Mouse (Mus musculus): ENCODE results near the gene Bcl6. TPM values are rescaled to one million over a fixed set of nuclear protein-coding genes. Genes with fewer than 3 reads are reported as not detected.

Bcl6 gene
- polyA plus RNA-seq, 1 experiment from 2014 or later: 1.6 TPM

DNA sequence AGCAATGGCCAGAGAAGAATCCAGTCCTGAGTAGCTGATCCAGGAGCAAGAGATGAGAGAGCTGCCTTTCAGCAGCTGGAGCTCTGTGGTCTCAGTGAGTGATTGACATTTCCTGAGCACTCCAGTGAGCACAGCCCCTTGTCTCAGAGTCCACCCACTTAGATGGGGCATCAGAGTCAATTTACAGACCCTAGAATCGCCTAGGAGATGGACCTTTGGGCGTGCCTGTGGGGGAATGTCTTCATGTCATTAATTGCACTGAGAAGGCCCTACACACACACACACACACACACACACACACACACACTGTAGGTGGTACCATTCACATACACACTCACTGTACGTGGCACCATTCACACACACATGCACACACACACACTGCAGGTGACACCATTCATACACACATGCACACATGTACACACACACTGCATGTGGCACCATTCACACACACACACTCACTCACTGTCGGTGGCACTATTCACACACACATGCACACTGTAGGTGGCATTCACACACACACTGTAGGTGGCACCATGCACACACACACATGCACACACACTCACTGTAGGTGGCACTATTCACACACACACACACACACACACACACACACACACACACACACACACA lies 36.4 kb downstream of the Bcl6 start:
- no peak overlapping the region for H3K4me2 ChIP-seq (ENCODE audit: low read depth, low read length)
- H3K4me3 ChIP-seq (ENCODE audit: low read length): no peak overlapping the region
- H3K4me1 ChIP-seq (replicated peaks; ENCODE audit: control insufficient read depth, insufficient read depth, low read length): no peaks in the 10 kb centered on the region
- H3K9ac ChIP-seq (ENCODE audit: low read length): no peak overlapping the region
- ATAC-seq (ENCODE audit: low read depth): no peak
- H3K9me3 ChIP-seq (ENCODE audit: control insufficient read depth, low read length): no peaks in the 10 kb centered on the region
- H3K36me3 ChIP-seq (ENCODE audit: control insufficient read depth, insufficient read depth, low read length): no peaks in the 10 kb centered on the region
- no peaks in the 10 kb centered on the region for H3K27me3 ChIP-seq (ENCODE audit: control insufficient read depth, insufficient read depth, low read depth, low read length)
- WGBS: 64% methylated on average over 4 of the region's 4 CpGs
- no peak overlapping the region for H3K27ac ChIP-seq (ENCODE audit: low read length)

DNA sequence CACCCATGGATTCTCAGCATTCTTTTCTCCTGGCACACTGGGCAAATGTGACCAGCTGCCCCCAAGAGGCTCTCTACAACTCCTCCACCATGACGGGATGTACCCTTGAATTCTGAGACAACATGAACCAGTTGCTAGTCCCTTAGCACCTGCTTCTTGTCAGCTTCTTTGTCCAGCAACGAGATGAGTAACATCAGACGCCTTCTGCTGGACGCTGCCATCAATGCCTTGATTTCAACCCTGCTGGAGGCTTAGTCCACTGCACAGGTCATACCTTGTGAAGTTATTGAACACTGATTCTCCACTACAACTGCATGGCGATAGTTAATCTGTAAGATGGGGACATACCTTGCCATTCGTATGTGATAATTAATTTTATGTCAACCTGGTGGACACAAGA lies 41.0 kb downstream of the Bcl6 start:
- no peak overlapping the region for H3K4me2 ChIP-seq (ENCODE audit: low read depth, low read length)
- H3K27ac ChIP-seq (ENCODE audit: low read length): no peak overlapping the region
- H3K36me3 ChIP-seq (ENCODE audit: control insufficient read depth, insufficient read depth, low read length): no peaks in the 10 kb centered on the region
- no peaks in the 10 kb centered on the region for H3K9me3 ChIP-seq (ENCODE audit: control insufficient read depth, low read length)
- no peak overlapping the region for H3K9ac ChIP-seq (ENCODE audit: low read length)
- H3K27me3 ChIP-seq (ENCODE audit: control insufficient read depth, insufficient read depth, low read depth, low read length): no peaks in the 10 kb centered on the region
- no peaks in the 10 kb centered on the region for H3K4me1 ChIP-seq (replicated peaks; ENCODE audit: control insufficient read depth, insufficient read depth, low read length)
- no peak overlapping the region for H3K4me3 ChIP-seq (ENCODE audit: low read length)
- 84% methylated on average over 6 of the region's 6 CpGs for WGBS
- ATAC-seq (ENCODE audit: low read depth): no peak

DNA sequence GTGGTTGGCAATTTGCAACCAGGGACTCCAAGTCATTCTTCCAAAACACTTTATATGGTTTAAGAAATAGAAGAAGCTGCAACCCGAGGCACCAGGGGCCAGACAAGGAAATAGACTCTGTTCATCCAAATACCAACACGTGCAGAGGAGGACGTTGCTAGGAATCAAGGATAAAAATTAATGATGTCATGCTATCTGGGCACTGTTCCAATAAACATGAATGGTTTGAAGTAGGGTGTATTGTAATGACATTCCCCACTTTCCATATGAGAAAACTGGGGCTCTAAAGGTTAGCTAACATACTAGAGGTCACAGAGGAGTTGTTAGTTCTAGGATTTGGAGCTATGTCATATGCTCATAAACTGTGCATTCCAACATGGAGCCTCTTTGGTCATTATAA lies 43.9 kb downstream of the Bcl6 start:
- Histone ChIP-seq H3K9ac (ENCODE audit: low read length) (no peak overlapping the region), H3K9me3 (ENCODE audit: control insufficient read depth, low read length) (no peaks in the 10 kb centered on the region), H3K27me3 (ENCODE audit: control insufficient read depth, insufficient read depth, low read depth, low read length) (no peaks in the 10 kb centered on the region), H3K27ac (ENCODE audit: low read length) (no peak overlapping the region), H3K4me1 (replicated peaks; ENCODE audit: control insufficient read depth, insufficient read depth, low read length) (no peaks in the 10 kb centered on the region), H3K4me2 (ENCODE audit: low read depth, low read length) (no peak overlapping the region), H3K4me3 (ENCODE audit: low read length) (no peak overlapping the region), H3K36me3 (ENCODE audit: control insufficient read depth, insufficient read depth, low read length) (no peaks in the 10 kb centered on the region)
- WGBS: 12% methylated on average over 3 of the region's 3 CpGs
- no peak for ATAC-seq (ENCODE audit: low read depth)

DNA sequence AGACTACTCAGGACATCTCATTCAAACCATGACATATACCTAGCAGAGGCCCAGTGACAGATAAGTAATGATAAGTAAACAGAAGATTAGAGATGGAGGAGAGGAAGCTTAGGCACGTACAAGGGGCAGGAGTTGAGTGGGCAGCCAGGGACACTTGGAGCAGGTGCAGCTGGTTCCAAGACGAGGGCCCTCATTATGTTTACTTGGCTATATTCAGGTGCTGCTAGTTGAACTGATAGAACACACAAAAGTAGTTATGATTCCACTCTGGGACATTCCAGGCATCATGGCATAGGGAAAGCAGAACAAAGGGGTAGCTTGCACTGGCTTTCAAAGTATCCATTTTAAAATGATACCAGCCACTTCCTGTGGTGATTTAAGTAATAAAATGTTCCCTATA lies 54.3 kb downstream of the Bcl6 start:
- Histone ChIP-seq H3K4me2 (ENCODE audit: low read depth, low read length) (no peak overlapping the region), H3K9ac (ENCODE audit: low read length) (no peak overlapping the region), H3K4me1 (replicated peaks; ENCODE audit: control insufficient read depth, insufficient read depth, low read length) (no peaks in the 10 kb centered on the region), H3K27ac (ENCODE audit: low read length) (peak overlapping the region; percentile 46), H3K27me3 (ENCODE audit: control insufficient read depth, insufficient read depth, low read depth, low read length) (no peaks in the 10 kb centered on the region), H3K4me3 (ENCODE audit: low read length) (no peak overlapping the region), H3K9me3 (ENCODE audit: control insufficient read depth, low read length) (no peaks in the 10 kb centered on the region), H3K36me3 (ENCODE audit: control insufficient read depth, insufficient read depth, low read length) (no peaks in the 10 kb centered on the region)
- ATAC-seq (ENCODE audit: low read depth): peak; percentile 61
- WGBS: 25% methylated on average over 2 of the region's 2 CpGs

DNA sequence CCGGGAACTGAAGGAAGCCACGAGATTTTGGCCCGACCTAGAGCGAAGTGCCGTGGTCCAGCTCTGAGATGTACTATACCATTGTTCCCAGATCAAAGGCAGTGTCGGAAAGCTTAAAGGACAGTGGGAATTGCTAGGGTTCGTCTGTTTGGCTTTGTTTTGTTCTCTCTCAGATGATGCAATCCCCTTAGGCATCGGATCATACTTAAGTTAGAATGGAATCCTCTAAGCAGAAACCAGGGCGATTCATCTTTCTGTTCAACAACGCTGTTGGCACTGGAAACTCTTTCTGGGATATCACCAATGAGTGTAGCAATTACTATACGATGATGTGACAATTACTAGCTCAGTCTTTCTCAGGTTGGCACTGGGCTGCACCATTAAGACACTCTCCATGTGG lies 56.4 kb downstream of the Bcl6 start, which contains the start of gene Rtp2:
TSS of gene Rtp2 (minus strand) at position 101 of the 400 bp plus-strand sequence.
- no peaks in the 10 kb centered on the region for H3K27me3 ChIP-seq (ENCODE audit: control insufficient read depth, insufficient read depth, low read depth, low read length)
- H3K4me1 ChIP-seq (replicated peaks; ENCODE audit: control insufficient read depth, insufficient read depth, low read length): no peaks in the 10 kb centered on the region
- no peaks in the 10 kb centered on the region for H3K9me3 ChIP-seq (ENCODE audit: control insufficient read depth, low read length)
- no peak within 1 kb of the TSS for H3K4me2 ChIP-seq (ENCODE audit: low read depth, low read length)
- H3K4me3 ChIP-seq (ENCODE audit: low read length): no peak within 1 kb of the TSS
- WGBS: 79% methylated on average over 11 of the region's 11 CpGs
- no peak within 1 kb of the TSS for H3K9ac ChIP-seq (ENCODE audit: low read length)
- no peak for ATAC-seq (ENCODE audit: low read depth)
- H3K27ac ChIP-seq (ENCODE audit: low read length): no peak within 1 kb of the TSS
- no peaks in the 10 kb centered on the region for H3K36me3 ChIP-seq (ENCODE audit: control insufficient read depth, insufficient read depth, low read length)

DNA sequence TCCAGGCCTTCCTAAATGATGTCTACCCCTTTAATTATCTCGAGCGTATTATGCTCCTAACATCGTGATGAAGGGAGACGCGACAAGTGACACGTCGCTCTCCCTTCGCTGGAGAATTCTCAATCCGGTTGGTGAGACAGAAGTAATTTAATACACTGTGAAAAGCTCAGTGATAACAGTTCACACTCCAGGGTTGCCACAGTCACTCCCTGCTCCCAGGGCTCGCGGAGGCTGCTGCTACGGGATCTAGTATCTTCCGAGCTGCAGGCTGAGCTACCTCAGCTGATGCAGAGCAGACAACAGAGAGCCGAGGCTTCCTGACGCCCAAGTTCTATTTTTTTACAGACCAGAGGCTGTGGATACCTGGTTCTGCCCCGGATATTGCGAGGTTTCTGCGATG lies 57.4 kb downstream of the Bcl6 start:
- Histone ChIP-seq H3K9me3 (ENCODE audit: control insufficient read depth, low read length) (no peaks in the 10 kb centered on the region), H3K36me3 (ENCODE audit: control insufficient read depth, insufficient read depth, low read length) (no peaks in the 10 kb centered on the region), H3K9ac (ENCODE audit: low read length) (no peak overlapping the region), H3K27ac (ENCODE audit: low read length) (no peak overlapping the region), H3K27me3 (ENCODE audit: control insufficient read depth, insufficient read depth, low read depth, low read length) (no peaks in the 10 kb centered on the region), H3K4me2 (ENCODE audit: low read depth, low read length) (no peak overlapping the region), H3K4me1 (replicated peaks; ENCODE audit: control insufficient read depth, insufficient read depth, low read length) (no peaks in the 10 kb centered on the region), H3K4me3 (ENCODE audit: low read length) (no peak overlapping the region)
- no peak for ATAC-seq (ENCODE audit: low read depth)
- WGBS: 58% methylated on average over 18 of the region's 18 CpGs

DNA sequence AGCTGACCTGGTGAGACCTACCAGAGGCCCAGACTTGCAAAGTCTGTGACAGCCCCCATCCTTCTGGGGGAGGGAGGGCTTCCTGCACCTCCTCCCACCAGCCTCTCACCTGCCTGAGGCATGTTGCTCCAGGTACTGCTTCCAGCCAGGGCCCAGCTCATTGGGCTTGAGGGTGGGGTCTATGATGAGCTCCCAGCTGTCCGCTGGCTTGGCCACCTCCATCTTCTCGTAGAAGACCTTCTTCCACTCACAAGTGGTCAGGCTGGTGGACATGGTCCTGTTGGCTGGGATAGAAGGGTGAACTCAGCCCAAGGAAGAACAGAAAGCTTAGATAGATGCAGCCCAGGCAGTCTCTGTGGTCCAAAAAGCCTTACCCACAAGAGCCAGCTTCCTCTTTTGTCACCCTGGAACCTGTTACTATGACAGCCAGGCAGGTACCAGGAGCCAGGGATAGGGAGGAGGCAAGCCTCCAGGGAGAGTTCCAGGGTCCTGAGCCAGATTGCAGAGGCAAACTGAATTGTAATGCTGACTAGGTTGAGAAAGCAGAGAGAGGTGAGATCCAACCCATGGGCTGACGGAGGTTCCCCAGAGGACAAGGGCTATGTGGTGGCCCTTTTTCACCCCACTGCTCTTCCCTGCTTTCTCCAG lies 58.1 kb downstream of the Bcl6 start:
- WGBS: 80% methylated on average over 3 of the region's 3 CpGs
- no peaks in the 10 kb centered on the region for H3K9me3 ChIP-seq (ENCODE audit: control insufficient read depth, low read length)
- no peak overlapping the region for H3K4me2 ChIP-seq (ENCODE audit: low read depth, low read length)
- no peaks in the 10 kb centered on the region for H3K4me1 ChIP-seq (replicated peaks; ENCODE audit: control insufficient read depth, insufficient read depth, low read length)
- no peak overlapping the region for H3K27ac ChIP-seq (ENCODE audit: low read length)
- no peaks in the 10 kb centered on the region for H3K27me3 ChIP-seq (ENCODE audit: control insufficient read depth, insufficient read depth, low read depth, low read length)
- H3K36me3 ChIP-seq (ENCODE audit: control insufficient read depth, insufficient read depth, low read length): no peaks in the 10 kb centered on the region
- no peak for ATAC-seq (ENCODE audit: low read depth)
- no peak overlapping the region for H3K4me3 ChIP-seq (ENCODE audit: low read length)
- H3K9ac ChIP-seq (ENCODE audit: low read length): no peak overlapping the region

DNA sequence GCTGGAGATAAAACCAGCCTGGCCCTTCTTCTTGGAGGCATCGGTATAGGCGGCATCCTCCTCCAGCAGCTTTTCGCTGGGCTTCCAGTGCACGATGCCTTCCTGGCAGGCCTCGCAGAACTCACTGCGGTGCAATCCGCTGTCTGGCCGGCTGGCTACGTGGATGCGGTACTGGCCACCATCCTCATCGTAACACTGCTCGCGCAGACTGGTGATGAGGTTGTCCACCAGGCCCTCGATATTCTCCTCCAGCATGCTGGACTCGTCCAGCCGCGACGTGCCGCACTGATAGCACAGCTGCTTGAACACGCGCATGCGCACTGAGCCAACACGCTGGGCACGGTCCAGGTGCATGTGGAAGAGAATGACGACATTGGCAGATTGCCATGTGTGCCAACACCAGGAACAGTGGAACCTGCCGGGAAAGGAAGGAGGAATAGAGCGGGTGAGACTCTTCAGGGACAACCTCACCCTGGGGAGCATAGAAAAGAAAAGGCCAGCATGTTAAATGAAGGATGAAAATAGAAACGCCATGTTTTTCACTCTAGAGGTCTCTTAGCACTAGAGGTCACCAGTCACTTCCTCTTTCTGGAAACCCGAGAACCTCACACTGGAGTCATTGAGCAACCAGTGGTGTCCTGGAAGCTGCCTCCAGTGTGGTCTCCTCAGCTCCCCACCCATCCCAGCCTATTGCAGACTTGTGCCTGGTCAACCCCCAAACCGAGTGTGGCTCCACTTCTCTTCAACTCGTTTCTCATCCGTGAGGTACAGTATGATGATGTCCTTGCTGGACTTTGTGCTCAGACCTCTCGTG lies 61.1 kb downstream of the Bcl6 start:
- Histone ChIP-seq H3K36me3 (ENCODE audit: control insufficient read depth, insufficient read depth, low read length) (no peaks in the 10 kb centered on the region), H3K9ac (ENCODE audit: low read length) (no peak overlapping the region), H3K27me3 (ENCODE audit: control insufficient read depth, insufficient read depth, low read depth, low read length) (no peaks in the 10 kb centered on the region), H3K9me3 (ENCODE audit: control insufficient read depth, low read length) (no peaks in the 10 kb centered on the region), H3K27ac (ENCODE audit: low read length) (no peak overlapping the region), H3K4me1 (replicated peaks; ENCODE audit: control insufficient read depth, insufficient read depth, low read length) (no peaks in the 10 kb centered on the region), H3K4me2 (ENCODE audit: low read depth, low read length) (no peak overlapping the region), H3K4me3 (ENCODE audit: low read length) (no peak overlapping the region)
- no peak for ATAC-seq (ENCODE audit: low read depth)
- WGBS: 84% methylated on average over 33 of the region's 33 CpGs

DNA sequence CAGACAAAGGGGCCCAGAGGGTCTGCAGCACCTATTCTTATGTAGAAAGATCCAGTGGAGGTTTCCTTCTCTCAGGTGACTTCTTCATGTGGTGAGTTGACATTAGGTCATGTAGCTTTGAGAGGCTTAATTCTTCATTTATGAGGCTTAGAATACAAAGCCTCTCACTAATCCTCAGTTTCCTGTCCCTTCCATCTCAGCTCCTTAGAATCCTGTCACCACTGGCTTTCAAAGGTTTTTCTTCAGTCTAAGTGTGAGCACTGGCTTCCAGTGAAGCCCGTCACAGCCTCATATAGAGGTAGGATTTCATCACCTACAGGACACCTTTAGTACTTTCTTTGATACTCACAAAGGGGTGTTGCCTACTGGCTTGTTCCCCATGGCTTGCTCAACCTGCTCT lies 65.7 kb downstream of the Bcl6 start:
- no peak for ATAC-seq (ENCODE audit: low read depth)
- Histone ChIP-seq H3K9ac (ENCODE audit: low read length) (no peak overlapping the region), H3K4me1 (replicated peaks; ENCODE audit: control insufficient read depth, insufficient read depth, low read length) (no peaks in the 10 kb centered on the region), H3K9me3 (ENCODE audit: control insufficient read depth, low read length) (no peaks in the 10 kb centered on the region), H3K27ac (ENCODE audit: low read length) (no peak overlapping the region), H3K4me3 (ENCODE audit: low read length) (no peak overlapping the region), H3K27me3 (ENCODE audit: control insufficient read depth, insufficient read depth, low read depth, low read length) (no peaks in the 10 kb centered on the region), H3K4me2 (ENCODE audit: low read depth, low read length) (no peak overlapping the region), H3K36me3 (ENCODE audit: control insufficient read depth, insufficient read depth, low read length) (no peaks in the 10 kb centered on the region)
- 83% methylated on average over 1 of the region's 1 CpGs for WGBS

Data from lung, embryonic 16.5 days (tissue).